Mouse (Mus musculus) common myeloid progenitor, adult 5-6 weeks (primary cell): ENCODE results near the gene Gm20696. TPM values are rescaled to one million over a fixed set of nuclear protein-coding genes. Genes with fewer than 3 reads are reported as not detected.

ENCODE experiments used
- ATAC-seq: replicated peaks from 2 replicates; pipeline ENCODE4 v1.8.0; 2016; ENCODE audit warnings: low read depth, mild to moderate bottlenecking, moderate TSS enrichment, inconsistent platforms; ENCODE audit not compliant: poor library complexity, severe bottlenecking
- total RNA-seq: library from RNA; stranded (forward); fragments of 200-1000, 187-1606 nt; gene quantifications from 2 replicates; pipeline ENCODE4 v1.2.3, GENCODE M21; 2017

The Gm20696 gene
- total RNA-seq, 1 experiment from 2014 or later: 4.0 TPM

GRCm38 (mm10) chr6:99260941-99261736, 405.5 kb downstream of the Gm20696 start:
- ATAC-seq: peak; percentile 24

GRCm38 (mm10) chr6:99258346-99258745, 408.3 kb downstream of the Gm20696 start:
- no peak for ATAC-seq

- no peak for ATAC-seq
Measured at GRCm38 (mm10) chr6:99257676-99258075, 408.9 kb downstream of the Gm20696 start.

- no peak for ATAC-seq
Measured at GRCm38 (mm10) chr6:99253331-99253730, 413.3 kb downstream of the Gm20696 start.

- 0 out of 2 replicates have a peak, but pooled peaks have one; percentile 11 for ATAC-seq
Measured at GRCm38 (mm10) chr6:99252816-99253215, 413.8 kb downstream of the Gm20696 start.

GRCm38 (mm10) chr6:99251924-99252323, 414.7 kb downstream of the Gm20696 start:
- ATAC-seq: peak; percentile 62

GRCm38 (mm10) chr6:99251222-99251621, 415.4 kb downstream of the Gm20696 start:
- ATAC-seq: no peak

- ATAC-seq: no peak
Measured at GRCm38 (mm10) chr6:99249496-99250030, 417.0 kb downstream of the Gm20696 start.

- peak; percentile 78 for ATAC-seq
Measured at GRCm38 (mm10) chr6:99248396-99248795, 418.2 kb downstream of the Gm20696 start.

- peak; percentile 98 for ATAC-seq
Measured at GRCm38 (mm10) chr6:99241625-99242395, 424.8 kb downstream of the Gm20696 start.

- no peak for ATAC-seq
Measured at GRCm38 (mm10) chr6:99240764-99241163, 425.8 kb downstream of the Gm20696 start.

- ATAC-seq: no peak
Measured at GRCm38 (mm10) chr6:99235588-99235987, 431.0 kb downstream of the Gm20696 start.

- ATAC-seq: no peak
Measured at GRCm38 (mm10) chr6:99233411-99233810, 433.2 kb downstream of the Gm20696 start.

- ATAC-seq: no peak
Measured at GRCm38 (mm10) chr6:99228336-99228870, 438.2 kb downstream of the Gm20696 start.

GRCm38 (mm10) chr6:99221147-99221546, 445.4 kb downstream of the Gm20696 start:
- no peak for ATAC-seq

- no peak; the same call in 1 of the 2 replicates for ATAC-seq
Measured at GRCm38 (mm10) chr6:99220472-99220871, 446.1 kb downstream of the Gm20696 start.

GRCm38 (mm10) chr6:99217846-99218245, 448.8 kb downstream of the Gm20696 start:
- no peak for ATAC-seq

GRCm38 (mm10) chr6:99217155-99217554, 449.4 kb downstream of the Gm20696 start:
- ATAC-seq: no peak

GRCm38 (mm10) chr6:99212461-99212860, 454.1 kb downstream of the Gm20696 start:
- 0 out of 2 replicates have a peak, but pooled peaks have one; percentile 31 for ATAC-seq

GRCm38 (mm10) chr6:99211663-99212333, 454.8 kb downstream of the Gm20696 start:
- peak; percentile 66 for ATAC-seq
